Mouse (Mus musculus) heart, embryonic 14.5 days (tissue): ENCODE results near the gene Fstl1. TPM values are rescaled to one million over a fixed set of nuclear protein-coding genes. Genes with fewer than 3 reads are reported as not detected.

ENCODE experiments used
- ATAC-seq: fragments of 200-750 bp; cut with Nextera tagmentation; 2 replicates; pipeline ENCODE4 v1.8.0; 2017; ENCODE audit warnings: low read depth, moderate TSS enrichment; ENCODE audit not compliant: insufficient number of reproducible peaks, insufficient read depth, low FRiP score
- H3K27ac ChIP-seq, 2 experiments: fragments of 200-500 bp in 1 of 2; fragments of 300-500 bp in 1 of 2; sonication (generic) in 1 of 2; replicated peaks in 1 of 2; 2 replicates each; pipeline ENCODE4 v1.5.1; 2012 to 2014; ENCODE audit warnings: low read depth in 2 of 2, low read length in 2 of 2, control low read depth in 1 of 2, mild to moderate bottlenecking in 1 of 2, mixed read lengths in 1 of 2; ENCODE audit not compliant: control insufficient read depth in 1 of 2, insufficient read depth in 1 of 2
- H3K27me3 ChIP-seq: fragments of 300-500 bp; sonication (generic); 2 replicates; pipeline ENCODE4 v1.6.1; 2014; ENCODE audit warnings: mild to moderate bottlenecking, low read length, control low read depth; ENCODE audit not compliant: control insufficient read depth, insufficient read depth
- H3K36me3 ChIP-seq: fragments of 300-500 bp; sonication (generic); 2 replicates; pipeline ENCODE4 v1.6.1; 2014; ENCODE audit warnings: mild to moderate bottlenecking, control low read depth, low read length, mixed read lengths; ENCODE audit not compliant: control insufficient read depth, insufficient read depth
- H3K4me1 ChIP-seq, 2 experiments: fragments of 200-500 bp in 1 of 2; fragments of 300-500 bp in 1 of 2; sonication (generic) in 1 of 2; 2 replicates each; pipeline ENCODE4 v1.6.1; 2012 to 2014; ENCODE audit warnings: low read length in 2 of 2, control low read depth in 1 of 2, mixed read lengths in 1 of 2; ENCODE audit not compliant: control insufficient read depth in 2 of 2, insufficient read depth in 2 of 2
- H3K4me2 ChIP-seq: fragments of 300-500 bp; sonication (generic); 2 replicates; pipeline ENCODE4 v1.6.1; 2014; ENCODE audit warnings: mild to moderate bottlenecking, low read length
- H3K4me3 ChIP-seq, 2 experiments: fragments of 200-500 bp in 1 of 2; fragments of 300-500 bp in 1 of 2; sonication (generic) in 1 of 2; 2 replicates each; pipeline ENCODE4 v1.5.1; 2012 to 2014; ENCODE audit warnings: low read length in 2 of 2, mild to moderate bottlenecking in 2 of 2, control low read depth in 1 of 2, low read depth in 1 of 2, moderate library complexity in 1 of 2; ENCODE audit not compliant: control insufficient read depth in 1 of 2, insufficient read depth in 1 of 2
- H3K9ac ChIP-seq: fragments of 300-500 bp; sonication (generic); 2 replicates; pipeline ENCODE4 v1.6.1; 2014; ENCODE audit warnings: mild to moderate bottlenecking, low read length
- H3K9me3 ChIP-seq: fragments of 300-500 bp; sonication (generic); 2 replicates; pipeline ENCODE4 v1.6.1; 2016; ENCODE audit warnings: low read length, control low read depth; ENCODE audit not compliant: control insufficient read depth
- WGBS: fragments of 180-500 bp; shearing (Covaris S2); extraction: QIAGEN DNeasy Blood & Tissue Kit; methylation state at CpG from one replicate; pipeline ENCODE4 v1.1.7; 2014; 5-methylcytosine and 5-hydroxymethylcytosine counted together
- polyA plus RNA-seq: library from polyadenylated mRNA; unstranded; fragments of >200 nt; fragmentation: Nextera tagmentation; extraction: Ambion mirVana; gene quantifications from 2 replicates; pipeline ENCODE4 v1.2.1, GENCODE M21; 2014

The Fstl1 gene
- polyA plus RNA-seq, 1 experiment from 2014 or later: 600 TPM

GRCm38 (mm10) chr16:37787558-37788194 is 11.0 kb downstream of the Fstl1 start:
- WGBS: 28% methylated on average over 9 of the region's 9 CpGs
- no peak overlapping the region for H3K4me3 ChIP-seq
- no peaks in the 10 kb centered on the region for H3K27me3 ChIP-seq
- peak overlapping the region; percentile 49 for H3K9ac ChIP-seq
- peaks cover 47% of the 10 kb centered on the region for H3K36me3 ChIP-seq
- H3K27ac ChIP-seq: peak overlapping the region; percentile 91 to 94
- H3K9me3 ChIP-seq: no peaks in the 10 kb centered on the region
- peak overlapping the region; percentile 31 for H3K4me2 ChIP-seq
- no peak for ATAC-seq
- peaks cover 42 to 76% of the 10 kb centered on the region in 2 experiments for H3K4me1 ChIP-seq

DNA sequence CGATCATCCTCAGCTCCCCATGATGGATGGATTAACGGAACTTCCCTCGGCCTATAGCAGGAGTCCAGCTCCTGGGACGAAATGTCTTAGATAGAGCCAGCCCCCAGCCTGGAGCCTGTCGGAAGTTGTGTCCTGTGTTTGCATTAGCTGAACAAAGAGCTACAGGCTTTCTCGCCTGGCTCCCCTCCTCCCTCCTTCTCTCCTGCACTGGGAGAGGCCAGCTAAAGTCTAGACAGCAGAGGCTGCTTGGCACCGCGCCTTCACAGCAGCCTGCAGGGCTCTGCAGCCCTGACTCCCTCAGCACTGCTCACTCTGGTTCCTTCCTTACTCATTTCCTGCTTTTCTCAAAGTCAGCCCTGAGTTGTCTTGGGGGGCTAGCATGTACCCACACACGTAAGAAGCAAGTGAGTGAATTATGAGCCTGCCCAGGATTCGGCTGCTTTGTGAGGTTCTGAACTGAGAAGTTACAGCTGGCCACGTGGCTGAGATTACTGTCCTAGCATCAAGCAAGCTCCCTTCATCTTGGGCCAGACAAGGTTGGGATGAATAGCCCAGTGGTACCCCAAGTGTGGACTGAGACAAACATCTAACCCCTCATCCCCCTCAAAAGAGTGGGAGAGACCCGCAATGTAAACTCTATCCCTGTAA is 11.8 kb downstream of the Fstl1 start:
- Histone ChIP-seq H3K4me2 (peak overlapping the region; percentile 31), H3K9ac (peak overlapping the region; percentile 52), H3K36me3 (peaks cover 48% of the 10 kb centered on the region), H3K27ac (peak overlapping the region; percentile 91 to 94), H3K27me3 (no peaks in the 10 kb centered on the region), H3K4me1 (peaks cover 42 to 83% of the 10 kb centered on the region in 2 experiments), H3K9me3 (no peaks in the 10 kb centered on the region), H3K4me3 (no peak overlapping the region)
- peak; percentile 89 for ATAC-seq
- 18% methylated on average over 12 of the region's 12 CpGs for WGBS

- 26% methylated on average over 6 of the region's 6 CpGs for WGBS
- Histone ChIP-seq H3K4me3 (no peak overlapping the region), H3K27me3 (no peaks in the 10 kb centered on the region), H3K9ac (peak overlapping the region; percentile 52), H3K36me3 (peaks cover 49% of the 10 kb centered on the region), H3K9me3 (no peaks in the 10 kb centered on the region), H3K4me2 (peak overlapping the region; percentile 31), H3K4me1 (peaks cover 46 to 88% of the 10 kb centered on the region in 2 experiments), H3K27ac (peak overlapping the region; percentile 91 to 94)
- ATAC-seq: no peak
These were observed 12.3 kb downstream of the Fstl1 start for GRCm38 (mm10) chr16:37789015-37789381.

DNA sequence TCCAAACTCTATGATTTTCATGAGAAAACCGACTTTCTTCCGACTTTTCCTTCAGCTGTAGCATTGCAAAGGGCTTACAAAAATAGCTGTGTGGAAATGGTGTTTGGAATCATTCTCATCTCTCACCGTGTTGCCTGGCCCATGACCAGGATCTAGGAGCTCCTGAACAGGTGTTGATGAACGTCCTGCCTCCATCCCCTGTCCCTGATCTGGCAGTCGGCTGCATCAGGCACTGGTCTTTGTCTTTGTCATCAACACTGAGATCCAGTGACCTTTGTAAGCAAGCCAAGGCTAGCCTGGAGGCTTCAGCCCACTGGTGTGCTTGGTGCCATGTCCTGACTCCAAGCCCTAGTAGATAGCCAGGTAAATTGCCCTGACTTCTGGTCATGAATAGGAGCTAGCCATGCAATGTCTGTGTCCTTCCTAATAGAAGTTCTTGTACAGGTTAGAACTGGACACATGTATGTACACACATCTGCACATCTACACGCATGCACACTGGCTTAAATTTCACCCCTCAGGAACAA is 12.8 kb downstream of the Fstl1 start:
- ATAC-seq: no peak
- Histone ChIP-seq H3K4me2 (peak overlapping the region; percentile 17; the same call in 1 of the 2 replicates), H3K27me3 (no peaks in the 10 kb centered on the region), H3K4me1 (peaks cover 49 to 89% of the 10 kb centered on the region in 2 experiments), H3K9ac (peak overlapping the region; percentile 52), H3K27ac (peak overlapping the region; percentile 91 to 94), H3K9me3 (no peaks in the 10 kb centered on the region), H3K36me3 (peaks cover 49% of the 10 kb centered on the region), H3K4me3 (no peak overlapping the region)
- WGBS: 47% methylated on average over 6 of the region's 6 CpGs

DNA sequence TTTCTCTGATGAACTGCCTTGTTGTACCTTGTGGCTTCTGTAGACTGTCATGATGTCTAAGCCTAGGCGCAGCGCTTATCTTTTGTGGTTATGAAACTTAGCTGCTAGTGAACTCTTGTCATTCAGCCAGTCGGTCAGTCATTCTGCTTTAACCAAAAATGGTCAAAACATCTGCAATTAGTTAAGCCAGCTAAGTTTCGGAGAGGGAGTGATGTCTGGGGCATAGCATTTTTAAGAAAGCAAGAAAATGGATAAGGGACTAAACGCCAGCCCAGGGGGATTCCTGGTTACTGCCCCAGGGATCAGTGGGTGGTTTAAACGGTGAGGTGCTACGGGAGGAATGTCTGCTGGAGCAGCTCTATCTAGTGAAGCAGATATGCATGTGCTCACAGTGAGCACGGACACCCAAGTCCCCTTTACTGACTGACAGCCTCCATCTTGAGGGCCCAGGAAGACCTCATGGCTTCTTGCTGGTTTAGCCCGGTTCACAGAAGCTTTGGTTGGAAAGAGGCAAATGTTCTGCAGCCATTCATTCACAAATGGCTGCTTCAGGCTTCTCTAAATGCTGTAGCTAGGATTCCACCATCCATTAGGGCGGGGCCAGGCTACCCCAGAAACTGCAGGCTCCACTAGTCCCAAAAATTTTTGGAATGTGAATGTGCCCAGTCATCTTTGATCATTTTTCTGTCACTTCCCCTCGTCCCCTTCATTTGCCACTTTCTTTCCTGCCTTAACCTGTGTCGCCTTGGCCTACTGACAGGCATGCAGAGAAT is 13.5 kb downstream of the Fstl1 start:
- peak overlapping the region; percentile 42 for H3K4me2 ChIP-seq
- peaks cover 50 to 91% of the 10 kb centered on the region in 2 experiments for H3K4me1 ChIP-seq
- H3K36me3 ChIP-seq: peaks cover 47% of the 10 kb centered on the region

DNA sequence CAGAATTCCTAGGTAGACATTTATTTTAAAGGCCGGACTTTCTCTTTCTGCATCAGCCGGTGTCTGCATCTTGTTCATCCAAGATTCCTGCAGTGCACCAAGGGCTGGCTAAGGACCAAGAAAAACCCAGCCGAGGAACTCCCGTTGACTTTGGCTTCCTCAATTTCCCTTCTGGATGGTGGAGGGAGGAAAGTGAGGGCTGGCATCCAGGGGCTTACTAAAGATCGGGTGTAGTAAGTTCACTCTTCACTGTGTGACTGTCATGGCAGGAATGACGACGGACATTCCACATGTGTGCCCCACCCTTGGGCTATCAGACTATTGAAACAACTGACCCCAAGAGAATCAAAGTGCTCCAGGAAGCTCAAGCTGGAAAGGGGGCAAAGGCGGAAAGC is 14.1 kb downstream of the Fstl1 start:
- WGBS: 32% methylated on average over 8 of the region's 8 CpGs
- no peaks in the 10 kb centered on the region for H3K27me3 ChIP-seq
- peak overlapping the region; percentile 91 to 94 for H3K27ac ChIP-seq
- H3K4me2 ChIP-seq: peak overlapping the region; percentile 42
- H3K36me3 ChIP-seq: peaks cover 43% of the 10 kb centered on the region
- H3K4me1 ChIP-seq: peaks cover 51 to 89% of the 10 kb centered on the region in 2 experiments
- H3K4me3 ChIP-seq: no peak overlapping the region
- H3K9ac ChIP-seq: 0 out of 2 replicates have a peak overlapping the region, but pooled peaks have one; percentile 47
- ATAC-seq: 0 out of 2 replicates have a peak, but pooled peaks have one; percentile 29
- H3K9me3 ChIP-seq: no peaks in the 10 kb centered on the region

More for the DNA sequence above, 13.5 kb downstream of the Fstl1 start:
- no peaks in the 10 kb centered on the region for H3K9me3 ChIP-seq
- peak overlapping the region; percentile 91 to 94 for H3K27ac ChIP-seq
- 31% methylated on average over 12 of the region's 12 CpGs for WGBS
- no peak for ATAC-seq
- H3K27me3 ChIP-seq: no peaks in the 10 kb centered on the region
- no peak overlapping the region for H3K4me3 ChIP-seq
- peak overlapping the region; percentile 47; the same call in 1 of the 2 replicates for H3K9ac ChIP-seq

DNA sequence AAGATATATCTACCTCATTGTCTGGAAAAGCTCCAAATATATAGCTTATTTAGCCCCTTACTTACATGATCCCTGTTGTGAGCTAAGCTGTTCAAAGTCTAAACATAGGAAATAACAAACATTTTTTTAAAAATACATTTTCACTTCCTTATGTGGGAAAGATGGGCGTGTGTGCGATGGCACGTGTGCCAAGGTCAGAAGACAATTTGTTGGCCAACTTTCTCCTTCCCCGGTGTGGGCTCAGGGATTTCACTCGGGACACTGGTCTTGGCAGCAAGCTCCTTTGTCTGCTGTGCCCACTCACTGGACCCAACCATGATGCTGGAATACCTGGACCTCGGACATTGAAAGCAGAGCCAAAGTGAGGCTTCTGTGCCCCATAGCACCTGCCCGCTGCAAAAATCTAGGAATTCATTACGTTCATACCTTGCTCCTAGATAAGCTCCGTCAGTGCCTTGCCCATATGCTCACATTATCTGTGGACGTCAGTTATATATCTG is 19.0 kb downstream of the Fstl1 start:
- ATAC-seq: no peak; the same call in 1 of the 2 replicates
- peaks cover 17 to 46% of the 10 kb centered on the region in 2 experiments for H3K4me1 ChIP-seq

More for the DNA sequence above, 19.0 kb downstream of the Fstl1 start:
- Histone ChIP-seq H3K36me3 (peaks cover 42% of the 10 kb centered on the region), H3K4me2 (no peak overlapping the region), H3K9me3 (no peaks in the 10 kb centered on the region), H3K9ac (no peak overlapping the region), H3K27me3 (no peaks in the 10 kb centered on the region), H3K27ac (no peak overlapping the region), H3K4me3 (no peak overlapping the region)
- WGBS: 61% methylated on average over 10 of the region's 10 CpGs
